Mouse (Mus musculus) retina, postnatal 7 days (tissue): ENCODE data around the gene Cd6.

Source experiments
- DNase-seq: peaks from one replicate; pipeline ENCODE4 v3.0.0-alpha.2; 2012; ENCODE audit warnings: low read depth, low spot score

Gene Cd6

GRCm38 (mm10) chr19:10767631-10768030, 62.2 kb downstream of the Cd6 start:
- DNase-seq = no peak

GRCm38 (mm10) chr19:10763381-10764031, 66.4 kb downstream of the Cd6 start:
- DNase-seq = no peak

- no peak for DNase-seq
These were observed 67.4 kb downstream of the Cd6 start for GRCm38 (mm10) chr19:10762468-10762867.

GRCm38 (mm10) chr19:10761794-10762415, 68.0 kb downstream of the Cd6 start:
- DNase-seq = no peak

- DNase-seq = no peak
These were observed 69.7 kb downstream of the Cd6 start for GRCm38 (mm10) chr19:10759983-10760831.

- no peak for DNase-seq
These were observed 70.3 kb downstream of the Cd6 start for GRCm38 (mm10) chr19:10759525-10759924.

GRCm38 (mm10) chr19:10758708-10759107, 71.2 kb downstream of the Cd6 start:
- no peak for DNase-seq

- no peak for DNase-seq
These were observed 72.3 kb downstream of the Cd6 start for GRCm38 (mm10) chr19:10757526-10757925.

GRCm38 (mm10) chr19:10757125-10757524, 72.7 kb downstream of the Cd6 start:
- no peak for DNase-seq

GRCm38 (mm10) chr19:10752646-10753045, 77.2 kb downstream of the Cd6 start:
- no peak for DNase-seq

GRCm38 (mm10) chr19:10752106-10752505, 77.8 kb downstream of the Cd6 start:
- no peak for DNase-seq

GRCm38 (mm10) chr19:10751607-10752006, 78.3 kb downstream of the Cd6 start:
- DNase-seq = no peak

GRCm38 (mm10) chr19:10750161-10750560, 79.7 kb downstream of the Cd6 start:
- DNase-seq = no peak

GRCm38 (mm10) chr19:10749295-10749694, 80.6 kb downstream of the Cd6 start:
- no peak for DNase-seq

- no peak for DNase-seq
These were observed 81.3 kb downstream of the Cd6 start for GRCm38 (mm10) chr19:10748401-10749102.

- no peak for DNase-seq
These were observed 82.1 kb downstream of the Cd6 start for GRCm38 (mm10) chr19:10747718-10748117.

GRCm38 (mm10) chr19:10747182-10747581, 82.7 kb downstream of the Cd6 start:
- no peak for DNase-seq

- no peak for DNase-seq
These were observed 87.3 kb downstream of the Cd6 start for GRCm38 (mm10) chr19:10742565-10742964.

- no peak for DNase-seq
These were observed 87.7 kb downstream of the Cd6 start for GRCm38 (mm10) chr19:10742145-10742544.

- DNase-seq = no peak
These were observed 89.0 kb downstream of the Cd6 start for GRCm38 (mm10) chr19:10740641-10741440.

- DNase-seq = no peak
These were observed 89.9 kb downstream of the Cd6 start for GRCm38 (mm10) chr19:10739916-10740315.
